Mouse (Mus musculus): ENCODE results near the gene Grin2b. TPM values are rescaled to one million over a fixed set of nuclear protein-coding genes. Genes with fewer than 3 reads are reported as not detected.
A peak's percentile ranks its signal among the peaks of the same experiment; 100 is the strongest.

The Grin2b gene
- total and polyA plus RNA-seq, 2 experiments from 2014 or later, result 0.11 TPM; not detected in 1

DNA sequence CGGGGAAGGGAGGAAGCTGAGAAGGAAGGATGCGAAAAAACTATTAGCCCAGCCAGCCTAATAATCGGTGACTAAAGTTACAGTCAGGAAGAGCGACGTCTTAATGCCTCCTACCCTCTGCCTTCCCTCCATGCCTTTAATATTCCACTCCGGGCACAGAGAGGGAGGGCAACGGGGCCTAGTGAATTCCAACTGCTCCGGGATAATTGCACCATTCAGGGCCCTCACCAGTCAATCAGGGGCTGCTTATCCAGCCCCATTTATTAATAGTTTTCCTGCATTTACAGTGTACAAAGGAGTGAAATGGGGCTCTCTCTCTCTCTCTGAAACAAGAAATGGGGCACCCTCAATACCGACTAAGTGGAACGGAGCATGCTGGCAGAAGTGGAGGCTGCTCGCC lies 11.2 kb downstream of the Grin2b start:
- no peak for TF ChIP-seq CTCF (IDR thresholded peaks at IDR 0.05; ENCODE audit: low read depth)
- TF ChIP-seq EP300 (IDR thresholded peaks at IDR 0.05; ENCODE audit: low read depth), result no peak
- no peak overlapping the region for H3K9ac ChIP-seq (replicated peaks; ENCODE audit: low read depth, low read length)
- ATAC-seq (ENCODE audit: insufficient read depth, low read depth), result no peak
- H3K4me2 ChIP-seq (ENCODE audit: low read depth, low read length), result no peak overlapping the region
- no peak overlapping the region for H3K4me3 ChIP-seq (ENCODE audit: low read depth, low read length)
- H3K36me3 ChIP-seq (replicated peaks; ENCODE audit: control insufficient read depth, insufficient read depth, low read length), result no peaks in the 10 kb centered on the region
- no peaks in the 10 kb centered on the region for H3K4me1 ChIP-seq (ENCODE audit: control insufficient read depth, insufficient read depth)
- DNase-seq (ENCODE audit: low spot score), result no peak
- H3K27ac ChIP-seq (ENCODE audit: low read depth), result no peak overlapping the region
- WGBS, result 79% methylated on average over 11 of the region's 11 CpGs
- H3K9me3 ChIP-seq (replicated peaks; ENCODE audit: control insufficient read depth, low read length), result no peaks in the 10 kb centered on the region
- H3K27me3 ChIP-seq (ENCODE audit: control insufficient read depth, insufficient read depth, low read length), result no peaks in the 10 kb centered on the region

DNA sequence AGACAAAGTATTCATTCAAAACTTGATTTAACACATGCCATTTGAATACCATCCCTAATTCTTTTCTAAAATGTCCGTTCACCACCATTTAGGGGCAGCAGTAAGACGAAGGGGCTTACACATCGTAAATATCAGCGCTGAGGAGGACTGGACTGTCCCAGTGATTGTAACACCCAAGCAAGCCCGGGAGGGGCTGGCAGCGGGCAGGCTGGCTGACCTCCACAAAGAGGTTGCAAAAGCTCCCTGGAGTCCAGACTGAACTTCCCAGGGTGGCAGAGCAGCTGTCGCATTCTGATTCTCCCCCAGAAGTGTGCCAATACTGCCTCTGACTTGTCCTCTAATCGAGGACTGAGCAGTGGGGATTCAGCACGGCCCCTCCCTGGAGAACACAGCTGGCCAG lies 19.9 kb downstream of the Grin2b start:
- TF ChIP-seq CTCF (IDR thresholded peaks at IDR 0.05; ENCODE audit: low read depth), result no peak
- no peak for DNase-seq (ENCODE audit: low spot score)
- H3K27ac ChIP-seq (ENCODE audit: low read depth), result no peak overlapping the region

DNA sequence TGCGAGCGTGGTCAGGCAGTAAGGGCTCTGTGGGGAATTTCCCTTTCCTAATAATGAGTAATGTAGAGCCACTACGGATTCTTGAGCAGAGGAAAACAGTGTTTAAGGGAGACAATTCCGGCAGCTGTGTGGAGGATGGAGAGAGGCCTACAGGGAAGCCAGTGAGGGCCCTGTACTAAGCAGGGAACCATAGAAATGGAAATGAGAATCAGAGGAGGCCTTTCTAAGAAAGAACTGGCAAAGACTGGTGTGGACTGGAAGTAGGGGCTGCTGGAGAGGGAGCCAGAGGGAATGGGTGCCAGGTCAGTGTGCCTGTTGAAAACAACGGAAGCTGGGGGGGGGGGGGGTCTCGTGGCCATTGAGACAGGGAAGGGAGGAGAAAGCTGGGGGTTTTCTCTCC lies 23.2 kb downstream of the Grin2b start:
- Histone ChIP-seq H3K9ac (replicated peaks; ENCODE audit: low read depth, low read length) (no peak overlapping the region), H3K9me3 (replicated peaks; ENCODE audit: control insufficient read depth, low read length) (no peaks in the 10 kb centered on the region), H3K36me3 (replicated peaks; ENCODE audit: control insufficient read depth, insufficient read depth, low read length) (no peaks in the 10 kb centered on the region), H3K27ac (ENCODE audit: low read depth) (no peak overlapping the region), H3K4me3 (ENCODE audit: low read depth, low read length) (no peak overlapping the region), H3K4me2 (ENCODE audit: low read depth, low read length) (no peak overlapping the region), H3K4me1 (ENCODE audit: control insufficient read depth, insufficient read depth) (no peaks in the 10 kb centered on the region), H3K27me3 (ENCODE audit: control insufficient read depth, insufficient read depth, low read length) (no peaks in the 10 kb centered on the region)
- DNase-seq (ENCODE audit: low spot score) (no peak), ATAC-seq (ENCODE audit: insufficient read depth, low read depth) (no peak)
- 38% methylated on average over 5 of the region's 6 CpGs for WGBS
- TF ChIP-seq EP300 (IDR thresholded peaks at IDR 0.05; ENCODE audit: low read depth) (no peak), CTCF (IDR thresholded peaks at IDR 0.05; ENCODE audit: low read depth) (no peak)

More for the DNA sequence above, 19.9 kb downstream of the Grin2b start:
- no peaks in the 10 kb centered on the region for H3K9me3 ChIP-seq (replicated peaks; ENCODE audit: control insufficient read depth, low read length)
- no peaks in the 10 kb centered on the region for H3K36me3 ChIP-seq (replicated peaks; ENCODE audit: control insufficient read depth, insufficient read depth, low read length)
- H3K4me1 ChIP-seq (ENCODE audit: control insufficient read depth, insufficient read depth), result no peaks in the 10 kb centered on the region
- ATAC-seq (ENCODE audit: insufficient read depth, low read depth), result no peak
- H3K4me3 ChIP-seq (ENCODE audit: low read depth, low read length), result no peak overlapping the region
- H3K27me3 ChIP-seq (ENCODE audit: control insufficient read depth, insufficient read depth, low read length), result no peaks in the 10 kb centered on the region
- 63% methylated on average over 9 of the region's 9 CpGs for WGBS
- H3K9ac ChIP-seq (replicated peaks; ENCODE audit: low read depth, low read length), result no peak overlapping the region
- H3K4me2 ChIP-seq (ENCODE audit: low read depth, low read length), result no peak overlapping the region

DNA sequence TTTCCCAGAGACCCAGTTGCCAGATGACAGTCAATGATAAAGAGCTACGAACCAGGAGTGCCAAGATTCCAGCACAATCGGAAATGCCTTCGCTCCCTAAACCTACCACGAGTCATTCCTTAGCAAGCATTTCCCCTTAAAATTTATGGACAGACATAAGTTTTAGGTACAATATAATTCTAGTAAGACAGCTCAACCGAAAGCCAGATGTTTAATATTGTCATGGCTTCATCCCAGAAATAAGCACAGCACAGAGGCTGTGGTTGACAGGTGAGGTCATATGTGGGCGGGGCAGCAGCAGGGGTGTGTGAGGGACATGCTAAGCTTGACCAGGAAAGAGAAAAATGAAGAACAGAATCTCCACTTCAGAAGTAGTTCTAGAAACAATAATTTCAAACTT lies 33.3 kb downstream of the Grin2b start:
- Histone ChIP-seq H3K4me2 (ENCODE audit: low read depth, low read length) (no peak overlapping the region), H3K27me3 (ENCODE audit: control insufficient read depth, insufficient read depth, low read length) (no peaks in the 10 kb centered on the region), H3K27ac (ENCODE audit: low read depth) (no peak overlapping the region), H3K9ac (replicated peaks; ENCODE audit: low read depth, low read length) (no peak overlapping the region), H3K4me1 (ENCODE audit: control insufficient read depth, insufficient read depth) (no peaks in the 10 kb centered on the region), H3K36me3 (replicated peaks; ENCODE audit: control insufficient read depth, insufficient read depth, low read length) (no peaks in the 10 kb centered on the region), H3K4me3 (ENCODE audit: low read depth, low read length) (no peak overlapping the region), H3K9me3 (replicated peaks; ENCODE audit: control insufficient read depth, low read length) (no peaks in the 10 kb centered on the region)
- TF ChIP-seq EP300 (IDR thresholded peaks at IDR 0.05; ENCODE audit: low read depth), result no peak
- no peak for TF ChIP-seq CTCF (IDR thresholded peaks at IDR 0.05; ENCODE audit: low read depth)
- ATAC-seq (ENCODE audit: insufficient read depth, low read depth), result no peak
- DNase-seq (ENCODE audit: low spot score), result no peak
- WGBS, result 77% methylated on average over 6 of the region's 6 CpGs

DNA sequence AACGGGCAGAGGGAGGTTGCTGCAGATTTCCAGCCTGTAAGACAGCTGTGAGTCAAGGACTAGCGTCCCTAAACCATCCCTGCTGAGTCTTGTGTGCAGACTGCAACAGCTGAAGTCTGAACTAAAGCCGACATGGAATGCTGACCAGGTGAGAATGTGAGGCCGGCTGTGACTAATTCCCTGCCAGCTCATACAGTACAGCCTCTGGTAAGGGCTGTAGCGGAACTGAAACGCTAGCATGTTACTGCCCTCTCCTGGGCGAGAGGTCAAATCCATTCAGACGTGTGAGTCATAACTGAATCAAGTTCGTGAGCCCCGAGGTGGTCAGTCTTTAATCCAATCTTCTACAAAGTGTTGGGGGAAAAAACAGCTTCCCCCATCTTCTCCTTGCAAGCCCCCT lies 42.9 kb downstream of the Grin2b start:
- Histone ChIP-seq H3K4me2 (ENCODE audit: low read depth, low read length) (no peak overlapping the region), H3K36me3 (replicated peaks; ENCODE audit: control insufficient read depth, insufficient read depth, low read length) (no peaks in the 10 kb centered on the region), H3K27me3 (ENCODE audit: control insufficient read depth, insufficient read depth, low read length) (no peaks in the 10 kb centered on the region), H3K4me1 (ENCODE audit: control insufficient read depth, insufficient read depth) (no peaks in the 10 kb centered on the region), H3K9me3 (replicated peaks; ENCODE audit: control insufficient read depth, low read length) (no peaks in the 10 kb centered on the region), H3K9ac (replicated peaks; ENCODE audit: low read depth, low read length) (no peak overlapping the region), H3K4me3 (ENCODE audit: low read depth, low read length) (no peak overlapping the region), H3K27ac (ENCODE audit: low read depth) (no peak overlapping the region)
- TF ChIP-seq CTCF (IDR thresholded peaks at IDR 0.05; ENCODE audit: low read depth) (peak; percentile 38), EP300 (IDR thresholded peaks at IDR 0.05; ENCODE audit: low read depth) (no peak)
- DNase-seq (ENCODE audit: low spot score) (peak; percentile 19), ATAC-seq (ENCODE audit: insufficient read depth, low read depth) (peak; percentile 41)
- WGBS, result 16% methylated on average over 10 of the region's 10 CpGs

DNA sequence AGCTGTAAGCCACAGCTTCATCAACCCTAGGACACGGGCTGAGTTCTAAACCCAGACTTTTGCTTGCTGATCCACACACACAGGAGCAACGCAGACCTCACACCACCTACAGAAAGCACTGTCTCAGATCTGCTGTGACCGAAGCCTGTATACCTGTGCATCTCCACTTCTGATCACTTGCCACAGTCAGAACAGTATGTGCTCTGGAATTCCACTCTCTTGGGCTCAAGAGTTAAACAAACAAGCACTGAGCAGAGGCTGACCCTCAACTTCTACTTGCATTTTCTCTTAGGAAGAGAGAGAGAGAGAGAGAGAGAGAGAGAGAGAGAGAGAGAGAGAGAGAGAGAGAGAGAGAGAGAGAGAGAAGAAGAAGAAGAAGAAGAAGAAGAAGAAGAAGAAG lies 50.7 kb downstream of the Grin2b start:
- Histone ChIP-seq H3K36me3 (replicated peaks; ENCODE audit: control insufficient read depth, insufficient read depth, low read length) (no peaks in the 10 kb centered on the region), H3K9ac (replicated peaks; ENCODE audit: low read depth, low read length) (no peak overlapping the region), H3K9me3 (replicated peaks; ENCODE audit: control insufficient read depth, low read length) (no peaks in the 10 kb centered on the region), H3K27me3 (ENCODE audit: control insufficient read depth, insufficient read depth, low read length) (no peaks in the 10 kb centered on the region), H3K4me3 (ENCODE audit: low read depth, low read length) (no peak overlapping the region), H3K4me2 (ENCODE audit: low read depth, low read length) (no peak overlapping the region), H3K27ac (ENCODE audit: low read depth) (no peak overlapping the region), H3K4me1 (ENCODE audit: control insufficient read depth, insufficient read depth) (no peaks in the 10 kb centered on the region)
- DNase-seq (ENCODE audit: low spot score) (no peak), ATAC-seq (ENCODE audit: insufficient read depth, low read depth) (no peak)
- WGBS, result 80% methylated on average over 3 of the region's 3 CpGs
- TF ChIP-seq EP300 (IDR thresholded peaks at IDR 0.05; ENCODE audit: low read depth) (no peak), CTCF (IDR thresholded peaks at IDR 0.05; ENCODE audit: low read depth) (no peak)
